Mouse (Mus musculus) 3134 (cell line): ENCODE measurements around the gene Tusc1.

Experiments used
- DNase-seq: peaks from one replicate; pipeline ENCODE4 v3.0.0-alpha.2; 2011; ENCODE audit warnings: low spot score; ENCODE audit not compliant: insufficient read length; ENCODE audit errors: extremely low read depth

The Tusc1 gene

GRCm38 (mm10) chr4:93335118-93336003 is at the start of gene Tusc1:
Tusc1 (minus strand) TSS chr4:93335511.
- DNase-seq = peak; percentile 7

GRCm38 (mm10) chr4:93352930-93353329 is 17.6 kb upstream of the Tusc1 start:
- no peak for DNase-seq

- DNase-seq = no peak
Measured at GRCm38 (mm10) chr4:93344357-93344756, 9.0 kb upstream of the Tusc1 start.

GRCm38 (mm10) chr4:93341568-93341967 is 6.3 kb upstream of the Tusc1 start:
- DNase-seq = no peak

- DNase-seq = no peak
Measured at GRCm38 (mm10) chr4:93337977-93338376, 2.7 kb upstream of the Tusc1 start.

- DNase-seq = peak; percentile 2
Measured at GRCm38 (mm10) chr4:93334636-93335117, 634 bp downstream of the Tusc1 start.

- DNase-seq = no peak
Measured at GRCm38 (mm10) chr4:93307486-93307885, 27.8 kb downstream of the Tusc1 start.

GRCm38 (mm10) chr4:93286065-93286464 is 49.2 kb downstream of the Tusc1 start:
- no peak for DNase-seq
